Mouse (Mus musculus): ENCODE measurements around the gene Hfe2. TPM values are rescaled to one million over a fixed set of nuclear protein-coding genes. Genes with fewer than 3 reads are reported as not detected.
A peak's percentile ranks its signal among the peaks of the same experiment; 100 is the strongest.

Gene Hfe2
- polyA plus RNA-seq, 1 experiment = 0.60 TPM

DNA sequence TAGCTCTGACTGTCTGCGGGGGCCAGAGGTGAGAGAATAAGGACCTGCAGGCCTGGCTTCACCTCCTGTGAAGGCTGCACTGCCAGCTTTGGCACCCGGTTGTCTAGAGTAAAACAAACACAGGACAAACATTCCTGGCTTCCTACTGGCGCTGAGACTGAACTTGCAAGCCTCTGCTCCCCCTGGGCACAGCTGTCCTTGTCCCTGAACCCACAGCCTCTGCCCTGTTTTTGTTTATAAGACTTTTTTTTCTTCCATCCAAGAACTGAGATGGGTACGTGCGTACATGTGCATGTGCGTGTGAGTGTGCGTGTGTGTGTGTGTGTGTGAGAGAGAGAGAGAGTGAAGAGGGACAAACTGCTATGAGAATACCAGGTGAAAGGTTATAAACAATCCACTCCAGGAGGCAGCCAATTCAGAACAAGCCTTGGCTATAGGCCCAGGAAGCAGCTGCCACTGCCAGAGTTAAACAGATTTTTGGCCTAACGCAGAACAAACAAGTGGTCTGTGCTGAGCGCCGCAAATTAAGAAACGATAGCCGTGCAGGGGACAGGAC lies 30.1 kb downstream of the Hfe2 start:
- peak in 1 of 2 experiments; percentile 47 for DNase-seq (ENCODE audit: extremely low spot score in 1 of 2, low spot score in 1 of 2)

DNA sequence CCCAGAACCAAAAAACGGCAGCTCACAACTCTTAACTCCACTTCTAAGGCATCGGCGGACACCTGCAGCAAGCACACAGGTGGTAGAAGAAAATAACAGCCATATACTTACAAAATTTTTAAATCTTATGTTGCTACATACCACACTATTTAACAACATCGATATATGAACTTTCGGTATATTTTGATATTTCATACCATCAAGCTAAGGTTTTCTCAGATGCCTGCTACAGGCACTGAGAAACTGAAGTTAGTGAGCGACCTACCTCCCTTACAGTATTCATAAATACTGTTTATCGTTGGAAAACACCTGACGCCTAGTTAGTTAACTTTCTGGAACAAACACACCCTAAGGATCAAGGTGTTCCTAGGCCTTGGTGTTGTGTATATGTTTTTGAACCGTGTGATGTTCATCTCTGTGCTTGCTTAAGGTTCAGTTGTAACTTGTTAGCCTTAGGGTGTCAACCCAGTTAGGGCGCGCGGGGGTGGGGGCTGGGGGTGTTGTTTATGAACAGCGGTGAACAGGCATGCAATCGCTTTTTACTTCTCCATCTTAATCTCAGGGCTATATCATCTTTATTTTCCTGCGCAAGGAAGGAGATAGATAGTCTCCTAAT lies 31.1 kb downstream of the Hfe2 start:
- no peak for DNase-seq (ENCODE audit: extremely low spot score in 1 of 2, low spot score in 1 of 2)

DNA sequence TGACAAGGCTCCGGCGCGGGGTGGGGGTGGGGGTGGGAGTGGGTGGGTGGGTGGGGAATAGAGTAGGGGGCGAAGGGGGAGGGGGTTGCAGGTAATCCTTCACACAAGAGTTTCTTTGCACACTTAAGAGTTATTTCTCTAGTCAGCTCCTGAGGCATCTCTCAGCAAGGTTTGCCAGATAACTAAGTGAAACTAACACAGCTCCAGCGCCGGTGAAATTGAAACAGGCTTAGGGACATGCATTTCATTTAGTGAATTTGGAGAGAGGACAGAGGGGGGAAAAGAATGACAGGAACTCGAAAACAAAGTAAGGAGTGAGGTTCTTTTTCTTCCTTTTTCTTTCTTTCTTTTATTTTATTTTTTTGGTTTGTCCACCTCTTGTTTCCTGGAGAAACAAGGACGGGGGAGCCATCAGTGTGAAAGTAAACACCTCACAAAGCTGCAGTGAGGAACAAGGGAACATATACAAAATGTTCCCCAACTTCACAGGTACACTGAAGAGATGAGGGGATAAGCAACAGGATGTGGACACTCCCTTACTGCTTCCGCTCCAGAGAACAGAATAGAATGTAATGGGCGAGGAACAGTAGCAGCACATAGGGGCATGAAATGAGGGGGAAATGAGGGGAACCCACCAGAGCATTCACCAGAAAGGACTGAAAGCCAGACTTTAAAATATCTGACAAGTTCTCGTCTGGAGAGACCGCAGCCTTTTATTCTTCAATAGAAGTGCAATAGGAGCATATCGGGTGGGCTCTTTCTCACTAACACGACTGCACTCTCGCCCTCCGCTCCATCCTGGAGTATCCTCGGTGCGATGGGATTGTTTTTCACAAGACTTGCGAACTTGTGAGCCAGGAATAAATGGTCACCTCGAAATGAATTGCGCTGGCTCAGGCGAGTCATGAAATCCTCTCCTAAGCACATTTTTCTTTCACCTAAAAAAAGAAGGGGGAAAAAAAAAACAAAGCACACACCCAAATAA lies 32.0 kb downstream of the Hfe2 start:
- no peak for DNase-seq (ENCODE audit: extremely low spot score in 1 of 2, low spot score in 1 of 2)

DNA sequence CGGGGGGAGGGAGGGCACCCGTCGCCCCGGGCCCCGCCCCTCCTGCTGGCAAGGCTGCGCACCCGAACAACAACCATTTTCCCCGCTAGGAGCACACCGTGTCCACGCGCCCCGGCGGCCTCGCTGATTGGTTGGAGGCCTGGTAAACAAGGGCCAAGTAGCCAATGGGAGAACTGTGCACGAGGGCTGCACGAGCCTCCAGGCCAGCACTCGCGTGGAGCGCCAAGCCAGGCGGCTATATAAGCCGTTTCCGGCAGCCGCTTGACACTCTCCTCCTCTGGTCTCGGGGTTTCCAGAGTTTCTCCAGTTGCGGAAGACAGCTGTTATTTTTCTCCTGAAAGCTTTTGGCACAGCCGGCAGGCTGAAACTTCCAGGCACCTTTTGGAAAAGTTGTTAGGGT lies 32.7 kb downstream of the Hfe2 start, which contains the start of gene Txnip:
Txnip (plus strand) TSS at position 264 of the 400 bp plus-strand sequence.
- DNase-seq (ENCODE audit: extremely low spot score in 1 of 2, low spot score in 1 of 2) = peak; percentile 91 to 95

DNA sequence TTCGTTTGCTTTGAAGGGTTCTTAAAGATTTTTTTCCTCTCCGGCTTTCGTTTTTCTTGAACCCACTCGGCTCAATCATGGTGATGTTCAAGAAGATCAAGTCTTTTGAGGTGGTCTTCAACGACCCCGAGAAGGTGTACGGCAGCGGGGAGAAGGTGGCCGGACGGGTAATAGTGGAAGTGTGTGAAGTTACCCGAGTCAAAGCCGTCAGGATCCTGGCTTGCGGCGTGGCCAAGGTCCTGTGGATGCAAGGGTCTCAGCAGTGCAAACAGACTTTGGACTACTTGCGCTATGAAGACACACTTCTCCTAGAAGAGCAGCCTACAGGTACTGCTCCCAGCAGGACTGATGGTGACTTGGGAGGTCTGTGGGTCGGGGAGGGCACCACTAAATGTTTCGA lies 33.2 kb downstream of the Hfe2 start:
- no peak for DNase-seq (ENCODE audit: extremely low spot score in 1 of 2, low spot score in 1 of 2)

DNA sequence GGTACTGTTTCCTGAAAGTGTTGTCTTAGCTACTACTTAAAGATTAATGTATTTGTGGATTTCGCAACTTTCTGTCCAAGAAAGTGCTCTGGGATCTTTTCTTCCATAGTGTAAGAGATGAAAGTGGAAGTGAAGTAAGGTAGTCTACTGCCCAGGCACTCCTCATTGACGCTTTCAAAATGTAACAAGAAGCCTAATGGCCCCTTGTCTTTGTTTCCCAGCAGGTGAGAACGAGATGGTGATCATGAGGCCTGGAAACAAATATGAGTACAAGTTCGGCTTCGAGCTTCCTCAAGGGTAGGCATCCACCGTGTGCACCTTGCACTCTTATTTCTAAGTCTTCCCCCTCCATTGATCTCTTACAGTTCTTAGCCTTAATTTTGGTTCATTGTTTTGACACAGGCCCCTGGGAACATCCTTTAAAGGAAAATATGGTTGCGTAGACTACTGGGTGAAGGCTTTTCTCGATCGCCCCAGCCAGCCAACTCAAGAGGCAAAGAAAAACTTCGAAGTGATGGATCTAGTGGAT lies 33.8 kb downstream of the Hfe2 start:
- DNase-seq (ENCODE audit: extremely low spot score in 1 of 2, low spot score in 1 of 2) = no peak

DNA sequence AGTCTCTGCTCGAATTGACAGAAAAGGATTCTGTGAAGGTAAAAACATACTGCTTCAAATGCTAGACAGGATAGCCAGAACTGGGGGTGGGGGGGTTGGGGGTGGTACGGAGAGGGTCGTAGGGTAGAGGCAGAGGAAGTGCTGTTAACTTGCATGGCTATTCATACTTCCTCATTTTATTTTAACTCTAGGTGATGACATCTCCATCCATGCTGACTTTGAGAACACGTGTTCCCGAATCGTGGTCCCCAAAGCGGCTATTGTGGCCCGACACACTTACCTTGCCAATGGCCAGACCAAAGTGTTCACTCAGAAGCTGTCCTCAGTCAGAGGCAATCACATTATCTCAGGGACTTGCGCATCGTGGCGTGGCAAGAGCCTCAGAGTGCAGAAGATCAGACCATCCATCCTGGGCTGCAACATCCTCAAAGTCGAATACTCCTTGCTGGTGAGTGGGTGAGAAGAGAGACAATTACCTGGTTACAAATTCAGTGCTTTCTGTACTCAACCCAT lies 34.5 kb downstream of the Hfe2 start:
- no peak for DNase-seq (ENCODE audit: extremely low spot score in 1 of 2, low spot score in 1 of 2)

DNA sequence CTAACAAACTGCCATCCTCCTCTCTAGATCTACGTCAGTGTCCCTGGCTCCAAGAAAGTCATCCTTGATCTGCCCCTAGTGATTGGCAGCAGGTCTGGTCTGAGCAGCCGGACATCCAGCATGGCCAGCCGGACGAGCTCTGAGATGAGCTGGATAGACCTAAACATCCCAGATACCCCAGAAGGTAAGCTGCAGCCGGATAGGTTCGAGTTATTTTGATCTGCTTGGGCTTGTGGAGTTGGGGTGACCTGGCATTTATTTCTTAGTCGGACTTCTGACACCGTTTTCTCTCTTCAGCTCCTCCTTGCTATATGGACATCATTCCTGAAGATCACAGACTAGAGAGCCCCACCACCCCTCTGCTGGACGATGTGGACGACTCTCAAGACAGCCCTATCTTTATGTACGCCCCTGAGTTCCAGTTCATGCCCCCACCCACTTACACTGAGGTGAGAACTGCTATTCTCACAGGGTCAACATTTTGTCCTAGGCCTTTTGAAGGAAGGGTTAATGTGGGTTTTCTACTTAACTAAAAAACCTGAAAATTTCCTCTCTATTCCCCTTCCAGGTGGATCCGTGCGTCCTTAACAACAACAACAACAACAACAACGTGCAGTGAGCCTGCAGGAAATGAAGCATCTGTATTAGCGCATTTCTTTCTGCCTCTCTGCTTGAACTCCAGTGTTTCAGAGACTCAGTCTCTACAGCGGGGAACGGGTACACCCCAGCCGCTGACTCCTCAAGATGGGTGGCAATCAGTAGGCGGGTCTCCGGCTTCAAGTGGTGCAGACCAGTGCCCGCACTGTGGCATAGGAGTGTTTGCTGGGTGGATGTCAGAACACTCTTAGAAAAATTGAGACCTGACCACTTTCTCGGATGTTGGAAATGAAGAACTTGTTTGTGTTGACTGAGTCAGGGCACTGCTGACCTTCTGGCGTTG lies 35.2 kb downstream of the Hfe2 start:
- DNase-seq (ENCODE audit: extremely low spot score in 1 of 2, low spot score in 1 of 2) = no peak

DNA sequence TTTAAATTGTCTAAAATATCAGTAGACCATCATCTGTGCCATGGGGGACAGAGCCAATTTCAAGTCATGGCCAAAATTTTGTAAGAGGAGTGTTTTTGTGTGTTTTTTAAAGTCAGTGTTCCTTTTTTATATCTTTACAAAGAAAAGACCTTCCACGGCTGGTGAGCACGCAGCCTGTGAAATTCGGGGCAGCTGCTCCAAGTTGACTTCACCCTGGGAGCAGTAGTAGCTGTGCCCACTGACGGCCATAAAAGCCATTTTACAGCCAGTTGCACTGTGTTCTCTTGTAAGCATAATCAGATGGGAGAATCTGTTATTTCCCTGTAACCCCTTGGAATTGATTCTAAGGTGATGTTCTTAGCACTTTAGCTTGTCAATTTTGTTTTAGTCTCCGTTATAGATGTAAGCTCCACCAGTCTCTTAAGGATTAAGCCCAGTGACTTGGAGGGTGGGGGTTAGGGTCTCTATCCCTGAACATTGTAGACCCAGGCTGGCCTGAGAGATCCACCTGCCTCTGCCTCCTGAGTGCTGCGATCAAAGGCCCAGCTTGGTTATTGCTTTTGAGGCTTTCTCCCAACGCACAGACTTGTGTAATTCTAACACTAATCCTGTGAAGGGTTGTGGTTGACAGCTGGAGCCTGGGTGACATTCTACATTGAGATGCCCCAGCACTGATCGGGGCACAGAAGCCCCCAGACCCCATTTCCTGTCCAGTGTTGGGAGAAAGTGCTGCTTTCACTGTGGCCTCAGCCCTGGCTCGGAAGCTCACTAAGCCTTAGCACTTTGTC lies 36.1 kb downstream of the Hfe2 start:
- DNase-seq (ENCODE audit: extremely low spot score in 1 of 2, low spot score in 1 of 2) = no peak

DNA sequence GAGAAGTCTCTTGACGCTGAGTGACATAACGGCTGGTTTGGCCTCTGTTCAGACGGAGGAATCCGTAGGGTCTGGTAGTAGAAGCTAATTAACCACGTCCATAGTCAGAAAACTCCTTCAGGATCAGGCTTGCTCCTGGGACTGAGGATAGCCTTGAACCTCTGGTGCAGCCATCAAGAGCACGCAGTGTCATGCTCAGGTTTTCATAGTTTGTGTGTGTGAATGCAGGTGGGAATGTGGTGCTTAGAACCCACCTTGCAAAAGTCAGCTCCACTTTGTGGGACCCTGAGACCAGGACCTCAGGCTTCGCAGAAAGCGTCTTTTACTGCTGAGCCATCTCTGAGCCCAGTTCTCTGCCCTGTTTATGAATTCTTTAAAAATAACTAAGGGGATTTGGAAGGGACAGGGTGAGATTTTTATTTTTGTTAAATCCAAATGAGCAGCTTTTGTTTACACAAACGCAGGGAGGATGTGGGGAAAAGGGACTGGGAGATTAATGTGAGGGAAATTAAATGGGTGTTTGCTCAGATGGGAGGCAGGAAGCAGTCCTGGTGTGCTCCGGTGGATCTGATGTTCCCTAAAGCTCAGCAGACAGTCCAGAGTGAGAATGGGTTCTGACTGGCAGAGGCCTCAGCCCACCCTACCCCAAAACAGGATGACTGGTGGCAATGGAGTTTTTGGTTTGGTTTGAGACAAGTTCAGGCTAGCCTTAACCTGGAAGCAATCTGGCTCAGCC lies 37.1 kb downstream of the Hfe2 start:
- DNase-seq (ENCODE audit: extremely low spot score in 1 of 2, low spot score in 1 of 2) = no peak

DNA sequence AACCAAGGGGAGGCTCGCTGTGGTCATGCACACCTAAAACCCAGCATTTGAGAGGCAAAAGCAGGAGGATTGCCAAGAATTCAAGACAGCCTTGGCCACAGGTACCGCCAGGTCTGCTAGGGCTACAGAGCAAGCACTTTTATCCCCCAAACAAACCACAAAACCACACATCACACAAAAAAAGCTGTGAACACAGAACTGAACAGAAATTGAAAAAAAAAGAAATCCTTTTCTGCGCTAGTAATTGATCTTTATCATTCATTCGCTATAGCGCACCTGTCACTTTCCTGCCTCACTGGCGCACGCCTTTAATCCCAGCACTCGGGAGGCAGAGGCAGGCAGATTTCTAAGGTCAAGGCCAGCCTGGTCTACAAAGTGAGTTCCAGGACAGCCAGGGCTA lies 38.3 kb downstream of the Hfe2 start:
- no peak for DNase-seq (ENCODE audit: extremely low spot score in 1 of 2, low spot score in 1 of 2)

DNA sequence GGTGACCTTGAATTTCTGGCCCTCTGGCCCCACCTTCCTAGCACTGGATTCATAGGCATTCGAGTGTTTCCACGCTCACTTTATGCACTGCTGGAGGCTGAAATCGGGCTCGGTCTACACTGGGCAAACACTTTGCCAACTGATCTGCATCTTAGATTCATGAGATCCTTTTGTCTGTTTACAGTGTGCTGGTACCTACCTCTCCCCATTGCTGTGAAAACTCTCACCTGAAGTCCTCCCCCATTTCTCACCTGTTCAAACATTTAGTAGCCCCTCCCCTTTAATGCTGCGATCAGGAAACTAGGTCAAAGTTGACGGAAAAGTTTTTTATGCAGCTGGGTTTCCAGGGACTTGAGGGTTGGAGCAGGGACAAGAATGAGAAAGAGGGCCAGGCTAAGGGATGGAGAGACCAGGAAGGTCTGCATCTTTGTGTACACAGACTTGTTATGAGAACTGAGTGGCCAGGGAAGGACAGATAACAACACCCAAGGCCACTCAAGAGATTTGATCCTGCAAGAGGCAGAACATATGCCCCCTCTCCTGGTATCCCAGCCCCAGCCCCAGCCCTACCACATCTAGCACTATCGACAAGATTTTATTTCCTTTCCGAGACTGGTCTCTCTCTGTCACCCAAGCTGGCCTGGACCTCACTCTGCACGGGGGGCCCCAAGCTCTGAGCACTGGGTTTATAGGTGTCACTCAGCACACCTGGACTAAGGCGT lies 39.1 kb downstream of the Hfe2 start:
- DNase-seq (ENCODE audit: extremely low spot score in 1 of 2, low spot score in 1 of 2) = no peak

DNA sequence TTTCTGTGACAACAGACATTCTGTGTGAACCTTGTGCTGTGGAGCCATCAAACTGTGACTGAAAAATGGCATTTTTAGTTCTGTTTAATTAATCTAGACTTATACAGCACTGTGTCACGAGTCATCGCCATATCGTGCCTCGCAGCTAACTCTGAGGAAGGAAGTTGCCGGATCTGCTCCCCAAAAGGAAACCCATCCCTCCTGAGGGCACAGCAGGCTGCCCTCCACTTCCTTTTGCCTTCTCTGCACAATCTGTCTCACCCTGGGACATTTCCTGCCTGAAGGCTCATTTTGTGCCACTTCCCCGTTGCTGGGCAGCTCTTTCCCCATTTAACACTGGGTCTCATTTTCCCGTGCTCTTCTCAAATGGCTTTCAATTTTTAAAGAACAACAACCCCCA lies 39.7 kb downstream of the Hfe2 start:
- no peak for DNase-seq (ENCODE audit: extremely low spot score in 1 of 2, low spot score in 1 of 2)

DNA sequence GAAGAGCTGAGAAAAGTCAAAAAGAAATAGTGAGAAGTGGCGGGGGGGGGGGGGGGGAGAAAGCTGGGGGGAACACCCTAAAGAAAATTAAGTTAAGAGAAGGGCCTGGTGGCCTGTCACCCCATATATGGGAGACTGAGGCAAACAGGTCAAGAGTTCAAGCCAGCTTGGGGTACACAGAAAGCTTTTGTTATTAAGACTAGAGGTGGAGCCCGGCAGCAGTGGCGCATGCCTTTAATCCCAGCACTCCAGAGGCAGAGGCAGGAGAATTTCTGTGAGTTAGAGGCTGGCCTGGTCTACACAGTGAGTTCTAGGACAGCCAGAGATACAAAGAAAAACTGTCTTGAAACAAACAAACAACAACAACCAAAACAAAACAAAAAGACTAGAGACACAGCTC lies 40.1 kb downstream of the Hfe2 start:
- DNase-seq (ENCODE audit: extremely low spot score in 1 of 2, low spot score in 1 of 2) = no peak

DNA sequence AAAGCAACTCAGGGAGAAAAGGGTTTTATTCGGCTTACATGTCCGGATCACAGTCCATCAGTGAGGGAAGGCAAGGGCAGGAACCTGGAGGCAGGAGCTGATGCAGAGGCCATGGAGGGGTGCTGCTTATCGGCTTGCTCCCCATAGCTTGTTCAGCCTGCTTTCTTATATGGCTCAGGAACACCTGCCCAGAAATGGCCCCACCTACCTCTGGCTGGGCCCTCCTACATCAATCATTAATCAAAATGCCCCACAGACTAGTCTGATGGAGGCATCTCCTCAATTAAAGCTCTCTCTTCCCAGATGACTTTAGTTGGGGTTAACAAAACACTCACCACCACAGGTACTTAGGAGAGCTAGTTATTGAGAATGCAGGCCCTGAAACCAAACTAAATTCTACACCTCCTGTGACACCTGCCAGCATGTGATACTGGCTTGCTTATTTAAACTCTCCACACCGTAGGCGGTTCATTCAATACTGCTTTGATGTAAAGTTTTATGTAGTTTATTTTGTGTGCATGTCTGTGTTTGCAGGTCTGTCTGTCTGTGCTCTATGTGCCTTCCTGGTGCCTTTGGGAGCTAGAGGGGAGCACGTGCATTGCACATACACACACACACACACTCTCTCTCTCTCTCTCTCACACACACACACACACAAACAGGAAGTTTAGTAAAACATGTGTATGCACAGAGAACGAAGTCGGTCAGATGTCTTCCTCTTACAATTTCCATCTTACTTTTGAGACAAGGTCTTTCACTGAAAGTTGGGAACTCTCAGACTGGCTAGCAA lies 41.9 kb downstream of the Hfe2 start:
- DNase-seq (ENCODE audit: extremely low spot score in 1 of 2, low spot score in 1 of 2) = no peak

DNA sequence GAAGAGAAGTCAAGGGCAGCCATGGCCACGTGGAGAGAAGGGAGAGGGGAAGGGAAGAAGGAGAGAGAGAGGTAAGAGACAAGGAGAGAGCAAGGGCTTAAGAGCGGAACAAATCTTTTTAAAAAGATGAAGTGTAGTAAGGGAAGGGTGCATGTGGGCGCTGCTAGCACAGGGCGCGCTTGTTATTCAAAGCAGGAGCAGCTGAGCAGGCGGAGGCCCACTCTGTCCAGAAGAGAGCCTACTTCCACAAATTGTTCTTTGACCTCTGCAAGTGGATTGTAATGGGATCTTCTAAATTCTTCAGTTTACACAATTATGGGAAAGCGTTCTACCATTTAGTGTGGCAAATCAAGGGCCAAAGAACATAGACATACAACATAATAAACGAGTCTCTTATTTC lies 43.6 kb downstream of the Hfe2 start:
- no peak for DNase-seq (ENCODE audit: extremely low spot score in 1 of 2, low spot score in 1 of 2)

DNA sequence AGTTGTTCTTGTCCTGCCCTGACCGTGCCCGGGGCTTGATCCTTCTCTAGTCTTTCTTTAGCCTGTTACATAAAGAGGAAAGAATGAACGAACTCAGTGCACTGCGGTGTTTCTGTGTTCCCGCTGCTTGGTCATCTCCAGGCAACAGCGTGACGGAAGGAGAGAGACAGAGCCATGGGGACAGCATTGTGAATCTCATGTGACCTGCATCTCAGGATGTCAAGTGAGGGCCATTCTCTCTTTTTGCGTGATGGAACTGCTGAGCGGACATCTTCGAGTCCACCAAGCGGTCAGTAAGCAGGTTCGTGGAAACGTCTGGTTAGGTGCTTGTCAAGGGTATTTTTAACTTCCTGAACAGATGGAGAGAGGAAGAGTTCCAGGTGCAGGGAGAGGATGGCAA lies 44.5 kb downstream of the Hfe2 start:
- DNase-seq (ENCODE audit: extremely low spot score in 1 of 2, low spot score in 1 of 2) = no peak

Measured in frontal cortex, adult 2 months (tissue).